Mouse (Mus musculus) MEL (cell line): ENCODE measurements around the gene Rab11fip3.
"Not testable (repeated sequence)": the region's sequence is repeated elsewhere in the genome, so short reads cannot be mapped to it uniquely, and the experiment has no call there.

Source experiments
- CTCF ChIP-seq, 3 experiments: IDR thresholded peaks in 2 of 3; conservative IDR thresholded peaks in 1 of 3; 2 replicates each; pipeline ENCODE4 v1.5.1; 2011 to 2012; ENCODE audit warnings: low read length in 3 of 3, low read depth in 2 of 3, mild to moderate bottlenecking in 2 of 3, improper control_type of control experiment in 1 of 3, inconsistent platforms in 1 of 3, mixed read lengths in 1 of 3, moderate library complexity in 1 of 3; ENCODE audit not compliant: control insufficient read depth in 1 of 3, insufficient read depth in 1 of 3, poor library complexity in 1 of 3, severe bottlenecking in 1 of 3
- NELFE ChIP-seq: IDR thresholded peaks from 2 replicates; pipeline ENCODE4 v1.6.1; 2011; ENCODE audit warnings: low read depth, low read length, improper control_type of control experiment
- USF1 ChIP-seq: IDR thresholded peaks from 2 replicates; pipeline ENCODE4 v1.6.1; 2014; ENCODE audit warnings: low read depth, mild to moderate bottlenecking, inconsistent platforms, low read length, improper control_type of control experiment, moderate library complexity
- ZMIZ1 ChIP-seq: IDR thresholded peaks from 2 replicates; pipeline ENCODE4 v1.6.1; 2012; ENCODE audit warnings: low read depth, mild to moderate bottlenecking, inconsistent platforms, low read length, improper control_type of control experiment, moderate library complexity
- ZNF384 ChIP-seq: IDR thresholded peaks from 2 replicates; pipeline ENCODE4 v1.6.1; 2012; ENCODE audit warnings: low read depth, mild to moderate bottlenecking, inconsistent platforms, low read length, improper control_type of control experiment

DNA sequence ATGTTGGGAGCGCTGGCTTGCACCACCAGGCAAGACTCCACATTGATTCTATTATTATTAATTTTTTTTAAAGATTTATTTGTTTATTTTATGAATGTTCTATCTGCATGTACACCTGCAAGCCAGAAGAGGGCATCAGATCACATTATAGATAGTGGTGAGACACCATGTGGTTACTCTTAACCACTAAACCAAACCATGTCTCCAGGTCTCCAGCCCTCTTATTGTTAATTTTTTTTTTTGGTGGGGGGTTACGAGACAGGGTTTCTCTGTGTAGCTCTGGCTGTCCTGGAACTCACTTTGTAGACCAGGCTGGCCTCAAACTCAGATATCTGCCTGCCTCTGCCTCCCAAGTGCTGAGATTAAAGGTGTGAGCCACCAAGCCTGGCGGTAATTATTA, 30.0 kb upstream of the Rab11fip3 start:
- TF ChIP-seq ZNF384 (peak; percentile 76), CTCF (IDR thresholded peaks at IDR 0.05 in 2 of 3, conservative IDR thresholded peaks at IDR 0.05 in 1 of 3; ENCODE audit: control insufficient read depth in 1 of 3, insufficient read depth in 1 of 3, low read depth in 2 of 3, low read length in 3 of 3, poor library complexity in 1 of 3, severe bottlenecking in 1 of 3) (peak; percentile 38 to 75 (median 45); a peak in 5 of 6 replicates)
- not testable (repeated sequence) for TF ChIP-seq USF1, NELFE, ZMIZ1
